ENCODE assay signal across 11 mouse cellular contexts in genomic region chr3:68469643-68470042, GRCm38 (mm10).
DNase-seq lines count a peak whose midpoint lies in the region; ATAC-seq and TF ChIP-seq lines count a peak whose summit lies in the region.
"Had no signal": no experiment of that assay in that cellular context is flagged by ENCODE, and none has a peak within 500 bp of the region (broad histone marks: within the 10 kb centered on the region; RNA-seq: fewer than 3 reads in every experiment).

No protein-coding gene starts in this region.

- no peaks in the 10 kb centered on the region for H3K9me3 ChIP-seq in heart, embryonic 10.5 days
- no peaks in the 10 kb centered on the region for H3K9me3 ChIP-seq in lung, postnatal 0 days (ENCODE audit: low read length)
- H3K9me3 ChIP-seq: limb, embryonic 15.5 days; stomach, embryonic 15.5 days had no signal

- peaks cover 42% of the 10 kb centered on the region for H3K4me1 ChIP-seq in heart, embryonic 10.5 days
- peaks cover 3% of the 10 kb centered on the region for H3K4me1 ChIP-seq in lung, postnatal 0 days (ENCODE audit: insufficient read depth, low read depth, low read length)

- TF ChIP-seq EP300 in lung, postnatal 0 days (IDR thresholded peaks at IDR 0.05), result no peak

- no peak for DNase-seq in heart, embryonic 10.5 days (ENCODE audit: low spot score)
- DNase-seq in heart, postnatal 36 days, result no peak
- DNase-seq in lung, postnatal 0 days (ENCODE audit: low spot score), result peak; percentile 22
- no peak for DNase-seq in lung, postnatal 25 days (ENCODE audit: low spot score)
- DNase-seq in kidney, adult 9 months, result peak; percentile 39
- no peak for DNase-seq in frontal cortex, postnatal 36 days (ENCODE audit: low spot score in 2 of 2)
- DNase-seq in frontal cortex, postnatal 25 days (ENCODE audit: low spot score in 2 of 2), result no peak
- no peak for DNase-seq in layer of hippocampus, postnatal 14 days (ENCODE audit: low spot score in 2 of 2)
- DNase-seq: retina, postnatal 1 day had no signal

- no peak overlapping the region for H3K4me2 ChIP-seq in lung, postnatal 0 days (replicated peaks; ENCODE audit: low read depth, low read length)
- H3K4me2 ChIP-seq: limb, embryonic 15.5 days had no signal

- WGBS in heart, embryonic 10.5 days, result 70% methylated on average over 1 of the region's 1 CpGs
- 55% methylated on average over 1 of the region's 1 CpGs for WGBS in lung, postnatal 0 days

- peak overlapping the region; percentile 30; the same call in 1 of the 2 replicates for H3K27ac ChIP-seq in heart, embryonic 10.5 days
- no peak overlapping the region for H3K27ac ChIP-seq in lung, postnatal 0 days (ENCODE audit: low read length)
- H3K27ac ChIP-seq: limb, embryonic 15.5 days had no signal

- 0 out of 2 replicates have a peak, but pooled peaks cover 4% of the 10 kb centered on the region for H3K36me3 ChIP-seq in heart, embryonic 10.5 days
- H3K36me3 ChIP-seq in lung, postnatal 0 days (ENCODE audit: insufficient read depth, low read length), result no peaks in the 10 kb centered on the region
- H3K36me3 ChIP-seq: limb, embryonic 15.5 days; stomach, embryonic 15.5 days had no signal

- no peaks in the 10 kb centered on the region for H3K27me3 ChIP-seq in heart, embryonic 10.5 days (ENCODE audit: insufficient read depth, poor library complexity, severe bottlenecking)
- no peaks in the 10 kb centered on the region for H3K27me3 ChIP-seq in lung, postnatal 0 days (replicated peaks; ENCODE audit: insufficient read depth, low read length)
- H3K27me3 ChIP-seq: limb, embryonic 15.5 days; stomach, embryonic 15.5 days had no signal

- intact Hi-C loops in heart, postnatal 36 days (cut with DNase I), result loop anchor here (1.0 to 10.0 kb wide), 3 partner anchors 25 to 415 kb away; no protein-coding TSS in a partner anchor

- peak; percentile 65 for TF ChIP-seq CTCF in lung, postnatal 0 days (IDR thresholded peaks at IDR 0.05)

- H3K9ac ChIP-seq in lung, postnatal 0 days (replicated peaks; ENCODE audit: low read depth), result no peak overlapping the region
- H3K9ac ChIP-seq: limb, embryonic 15.5 days; stomach, embryonic 15.5 days had no signal

- H3K4me3 ChIP-seq in heart, embryonic 10.5 days, result peak overlapping the region; percentile 64
- no peak overlapping the region for H3K4me3 ChIP-seq in lung, postnatal 0 days (ENCODE audit: low read depth, low read length)
- H3K4me3 ChIP-seq: limb, embryonic 15.5 days; stomach, embryonic 15.5 days had no signal

- peak; percentile 44; the same call in 1 of the 2 replicates for ATAC-seq in lung, postnatal 0 days

Comparison
In these comparisons a context has a peak if more than half of its experiments do, and no peak if none do; other contexts are left out.
1. DNase-seq: peak in lung, postnatal 0 days (single experiment) and kidney, adult 9 months (single experiment); none in heart, embryonic 10.5 days (single experiment), heart, postnatal 36 days (0 of 2), lung, postnatal 25 days (single experiment), frontal cortex, postnatal 36 days (0 of 2), frontal cortex, postnatal 25 days (0 of 2) and layer of hippocampus, postnatal 14 days (0 of 2).